Mouse (Mus musculus): ENCODE measurements around the gene Zmym6. TPM values are rescaled to one million over a fixed set of nuclear protein-coding genes. Genes with fewer than 3 reads are reported as not detected.

Gene Zmym6
- total RNA-seq, 2 experiments from 2014 or later, result 29.8 to 44.2 TPM

Other genes with a start within 250 kb of the Zmym6 start
- 10 to 100 TPM; 44.1 to 45.5 TPM for gene Zmym4, start 109.2 kb upstream of the Zmym6 start, total RNA-seq (2021)
- 100 to 1,000 TPM; 235 to 287 TPM for gene Sfpq, start 56.1 kb upstream of the Zmym6 start, total RNA-seq (2021)
- 10 to 100 TPM; 12.5 to 13.4 TPM for gene Zmym1, start 16.2 kb upstream of the Zmym6 start, total RNA-seq (2021)
- 1 to 10 TPM; 3.3 to 4.9 TPM for gene Tmem35b, start 46.3 kb downstream of the Zmym6 start, total RNA-seq (2021)
- gene Dlgap3, start 91.8 kb downstream of the Zmym6 start, total RNA-seq (2021), result 100 to 1,000 TPM; 286 to 291 TPM
- gene Smim12, start 166.4 kb downstream of the Zmym6 start, total RNA-seq (2021), result 10 to 100 TPM; 46.7 to 51.6 TPM
- gene Gja4, start 236.7 kb downstream of the Zmym6 start, total RNA-seq (2021), result 1 to 10 TPM; 3.1 to 3.9 TPM

Data from layer of hippocampus, postnatal 25 days (tissue).